Mouse (Mus musculus) 3T3-L1 (cell line): Measurements from ENCODE around the gene Ndufa5.

Experiments
- DNase-seq: peaks from one replicate; pipeline ENCODE4 v3.0.0-alpha.2; 2015; ENCODE audit warnings: low read depth, low spot score

Ndufa5 gene

GRCm38 (mm10) chr6:24525705-24526104 is 2.1 kb downstream of the Ndufa5 start:
- DNase-seq, result no peak

GRCm38 (mm10) chr6:24516197-24516596 is 11.6 kb downstream of the Ndufa5 start:
- peak; percentile 79 for DNase-seq

GRCm38 (mm10) chr6:24514552-24515284 is 13.1 kb downstream of the Ndufa5 start, which contains the start of gene Iqub:
Gene Iqub, minus strand, starts transcription at chr6:24515067.
- peak; percentile 39 for DNase-seq

- DNase-seq, result no peak
Measured at GRCm38 (mm10) chr6:24504141-24504540, 23.7 kb downstream of the Ndufa5 start.

GRCm38 (mm10) chr6:24490341-24490740 is 37.5 kb downstream of the Ndufa5 start:
- DNase-seq, result peak; percentile 59

GRCm38 (mm10) chr6:24486530-24486929 is 41.3 kb downstream of the Ndufa5 start:
- no peak for DNase-seq

GRCm38 (mm10) chr6:24470571-24471132 is 57.2 kb downstream of the Ndufa5 start:
- no peak for DNase-seq

- DNase-seq, result no peak
Measured at GRCm38 (mm10) chr6:24470135-24470534, 57.7 kb downstream of the Ndufa5 start.
